Mouse (Mus musculus) CH12.LX (cell line): Measurements from ENCODE around the gene Uspl1. TPM values are rescaled to one million over a fixed set of nuclear protein-coding genes. Genes with fewer than 3 reads are reported as not detected.

Source experiments
- DNase-seq: peaks from one replicate; pipeline ENCODE4 v3.0.0-alpha.2; 2013; ENCODE audit errors: extremely low read depth
- H3K27ac ChIP-seq: 2 replicates; pipeline ENCODE4 v1.5.1; 2012; ENCODE audit warnings: low read depth, mild to moderate bottlenecking, control low read depth, moderate library complexity; ENCODE audit not compliant: insufficient read depth
- H3K27me3 ChIP-seq: replicated peaks from 2 replicates; pipeline ENCODE3; 2012; ENCODE audit warnings: inconsistent platforms
- H3K36me3 ChIP-seq, 2 experiments: replicated peaks in 1 of 2; 2 replicates each; pipeline versions ENCODE3 to v1.6.1; 2012; ENCODE audit warnings: inconsistent platforms in 1 of 2, low read length in 1 of 2, mild to moderate bottlenecking in 1 of 2, mixed read lengths in 1 of 2, moderate library complexity in 1 of 2; ENCODE audit not compliant: control insufficient read depth in 1 of 2, insufficient read depth in 1 of 2
- H3K4me1 ChIP-seq, 2 experiments: 2 replicates each; pipeline ENCODE4 v1.6.1; 2012; ENCODE audit warnings: inconsistent platforms in 1 of 2, moderate library complexity in 1 of 2; ENCODE audit not compliant: insufficient read depth in 2 of 2, control insufficient read depth in 1 of 2
- H3K4me2 ChIP-seq: 2 replicates; pipeline ENCODE4 v1.6.1; 2012; ENCODE audit warnings: low read depth, mild to moderate bottlenecking, control low read depth; ENCODE audit not compliant: poor library complexity, insufficient read depth, severe bottlenecking
- H3K4me3 ChIP-seq, 3 experiments: fragments of 150-350 bp in 1 of 3; sonication (generic) in 1 of 3; replicated peaks in 1 of 3; 2 replicates each; pipeline versions ENCODE3 to v1.5.1; 2011 to 2012; ENCODE audit warnings: low read depth in 2 of 3, low read length in 2 of 3, mild to moderate bottlenecking in 2 of 3, moderate library complexity in 2 of 3, control low read depth in 1 of 3, improper control_type of control experiment in 1 of 3, inconsistent platforms in 1 of 3, mixed read lengths in 1 of 3; ENCODE audit not compliant: poor library complexity in 1 of 3
- H3K79me2 ChIP-seq: replicated peaks from 2 replicates; pipeline ENCODE4 v1.6.1; 2012; ENCODE audit warnings: mild to moderate bottlenecking, moderate library complexity; ENCODE audit not compliant: control insufficient read depth, poor library complexity, insufficient read depth, severe bottlenecking; ENCODE audit errors: extremely low read depth
- H3K9ac ChIP-seq: 2 replicates; pipeline ENCODE4 v1.6.1; 2012; ENCODE audit warnings: low read depth, mild to moderate bottlenecking, control low read depth, moderate library complexity; ENCODE audit not compliant: insufficient read depth
- H3K9me3 ChIP-seq: replicated peaks from 2 replicates; pipeline ENCODE3; 2012; ENCODE audit warnings: low read length, inconsistent platforms, mixed read lengths
- BHLHE40 ChIP-seq: IDR thresholded peaks from 2 replicates; pipeline ENCODE4 v1.6.1; 2011; ENCODE audit warnings: mild to moderate bottlenecking, low read depth, low read length, improper control_type of control experiment
- CHD1 ChIP-seq: IDR thresholded peaks from 2 replicates; pipeline ENCODE4 v1.6.1; 2012; ENCODE audit warnings: low read depth, low read length, improper control_type of control experiment, inconsistent platforms
- CHD2 ChIP-seq: IDR thresholded peaks from 2 replicates; pipeline ENCODE4 v1.6.1; 2011; ENCODE audit warnings: low read length, improper control_type of control experiment
- CTCF ChIP-seq, 2 experiments: IDR thresholded peaks in 1 of 2; conservative IDR thresholded peaks in 1 of 2; 2 replicates each; pipeline ENCODE4 v1.5.1; 2011 to 2012; ENCODE audit warnings: low read depth in 2 of 2, low read length in 2 of 2, improper control_type of control experiment in 1 of 2, inconsistent platforms in 1 of 2, mild to moderate bottlenecking in 1 of 2, moderate library complexity in 1 of 2
- E2F4 ChIP-seq: IDR thresholded peaks from 2 replicates; pipeline ENCODE4 v1.6.1; 2011; ENCODE audit warnings: low read depth, low read length, improper control_type of control experiment; ENCODE audit not compliant: insufficient replicate concordance
- EP300 ChIP-seq: IDR thresholded peaks from 2 replicates; pipeline ENCODE4 v1.6.1; 2011; ENCODE audit warnings: low read length, improper control_type of control experiment
- GABPA ChIP-seq: IDR thresholded peaks from 2 replicates; pipeline ENCODE4 v1.6.1; 2012; ENCODE audit warnings: low read depth, low read length, improper control_type of control experiment, inconsistent platforms; ENCODE audit not compliant: insufficient replicate concordance
- JUN ChIP-seq: IDR thresholded peaks from 2 replicates; pipeline ENCODE4 v1.6.1; 2011; ENCODE audit warnings: low read depth, mild to moderate bottlenecking, low read length, improper control_type of control experiment, moderate library complexity; ENCODE audit not compliant: insufficient read depth
- MAFK ChIP-seq: IDR thresholded peaks from 2 replicates; pipeline ENCODE4 v1.6.1; 2011; ENCODE audit warnings: low read length, improper control_type of control experiment; ENCODE audit not compliant: insufficient replicate concordance
- MAX ChIP-seq: IDR thresholded peaks from 2 replicates; pipeline ENCODE4 v1.6.1; 2011; ENCODE audit warnings: low read length, improper control_type of control experiment
- MAZ ChIP-seq: IDR thresholded peaks from 2 replicates; pipeline ENCODE4 v1.6.1; 2012; ENCODE audit warnings: low read depth, mild to moderate bottlenecking, inconsistent platforms, low read length, improper control_type of control experiment, moderate library complexity
- MEF2A ChIP-seq: IDR thresholded peaks from 2 replicates; pipeline ENCODE4 v1.6.1; 2014; ENCODE audit warnings: low read depth, mild to moderate bottlenecking, inconsistent platforms, low read length, improper control_type of control experiment, borderline replicate concordance
- MXI1 ChIP-seq: IDR thresholded peaks from 2 replicates; pipeline ENCODE4 v1.6.1; 2011; ENCODE audit warnings: mild to moderate bottlenecking, low read depth, low read length, improper control_type of control experiment
- PAX5 ChIP-seq: IDR thresholded peaks from 2 replicates; pipeline ENCODE4 v1.6.1; 2012; ENCODE audit warnings: low read length, inconsistent platforms, mixed read lengths
- RAD21 ChIP-seq: IDR thresholded peaks from 2 replicates; pipeline ENCODE4 v1.6.1; 2011; ENCODE audit warnings: low read depth, mild to moderate bottlenecking, low read length, improper control_type of control experiment, moderate library complexity
- RCOR1 ChIP-seq: conservative IDR thresholded peaks from 2 replicates; pipeline ENCODE4 v1.6.1; 2012; ENCODE audit warnings: low read depth, mild to moderate bottlenecking, inconsistent platforms, low read length, improper control_type of control experiment
- SMC3 ChIP-seq: IDR thresholded peaks from 2 replicates; pipeline ENCODE4 v1.6.1; 2011; ENCODE audit warnings: low read depth, low read length, improper control_type of control experiment
- TBP ChIP-seq: conservative IDR thresholded peaks from 2 replicates; pipeline ENCODE4 v1.6.1; 2011; ENCODE audit warnings: low read depth, low read length, improper control_type of control experiment
- USF2 ChIP-seq: conservative IDR thresholded peaks from 2 replicates; pipeline ENCODE4 v1.6.1; 2011; ENCODE audit warnings: low read depth, low read length, improper control_type of control experiment
- ZKSCAN1 ChIP-seq: IDR thresholded peaks from 2 replicates; pipeline ENCODE4 v1.6.1; 2012; ENCODE audit warnings: low read depth, inconsistent platforms, low read length, improper control_type of control experiment, borderline replicate concordance
- ZNF384 ChIP-seq: IDR thresholded peaks from 2 replicates; pipeline ENCODE4 v1.6.1; 2012; ENCODE audit warnings: low read depth, low read length, improper control_type of control experiment, inconsistent platforms
- dilution Hi-C: fragments of 300-500 bp; cut with MboI; formaldehyde crosslinking; loops from 2 replicates; pipeline ENCODE4 v1.14.3; 2020; ENCODE audit warnings: low sequenced_read_pairs; ENCODE audit not compliant: extremely low pct_unique_long_range_greater_than_20kb, extremely low pct_ligation_motif_present
- in situ Hi-C: fragments of 300-500 bp; cut with MboI; formaldehyde crosslinking; loops from 3 replicates; pipeline ENCODE4 v1.14.3; 2019; ENCODE audit warnings: low sequenced_read_pairs, low pct_ligation_motif_present, low pct_unique_long_range_greater_than_20kb, mixed read lengths
- polyA plus RNA-seq: library from polyadenylated mRNA; unstranded; fragments of >175 nt; gene quantifications from 2 replicates; pipeline ENCODE4 v1.2.1, GENCODE M21; 2012; ENCODE audit warnings: low read depth; ENCODE audit not compliant: insufficient read length
- total RNA-seq, 2 experiments: library from RNA; depleted of rRNA; stranded (reverse); fragments of 300-350 nt in 1 of 2; fragments of >200 nt in 1 of 2; gene quantifications; 2 replicates each; pipeline ENCODE4 v1.2.3; 2012 to 2014

The Uspl1 gene
- total and polyA plus RNA-seq, 3 experiments: 37.9 to 41.6 (median 40.2) TPM

DNA sequence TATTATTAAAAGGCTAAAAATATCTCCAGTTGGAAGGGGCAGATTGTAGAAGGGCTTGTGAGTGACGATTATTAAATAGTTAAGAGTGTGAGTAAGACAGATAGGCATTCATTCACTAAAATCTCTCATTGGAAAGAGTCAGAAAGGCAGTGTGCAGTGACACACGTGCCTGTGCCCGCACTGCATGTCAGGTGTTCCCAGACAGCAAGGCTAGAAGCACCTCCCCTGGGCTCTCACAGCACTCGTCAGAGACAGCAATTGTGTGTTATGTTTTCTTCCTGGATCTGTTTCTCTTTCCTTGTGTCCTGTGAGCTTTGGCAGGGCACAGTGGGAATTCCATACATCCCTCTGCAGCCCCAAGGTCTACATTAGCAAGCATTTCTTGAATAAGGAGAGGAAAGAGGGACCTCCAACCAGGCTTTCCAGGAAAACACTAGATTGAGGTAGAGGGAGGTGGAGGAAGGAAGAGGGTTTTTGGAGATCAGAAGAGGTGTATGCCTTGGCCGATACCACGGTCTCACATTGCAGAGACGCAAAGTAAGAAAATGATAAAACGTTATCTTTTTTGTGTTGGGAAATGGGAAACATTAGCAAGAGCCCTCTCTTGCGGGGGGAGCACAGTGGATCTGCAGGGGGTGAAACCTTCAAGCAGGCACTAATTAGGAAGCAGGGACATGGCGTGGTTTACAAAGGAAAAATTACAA, 49.2 kb upstream of the Uspl1 start:
- in situ Hi-C loops: no loop called here
- no peaks in the 10 kb centered on the region for H3K79me2 ChIP-seq
- DNase-seq: no peak
- no peaks in the 10 kb centered on the region for H3K9me3 ChIP-seq
- no peak overlapping the region for H3K4me2 ChIP-seq
- no peaks in the 10 kb centered on the region for H3K36me3 ChIP-seq
- no peaks in the 10 kb centered on the region for H3K27me3 ChIP-seq
- no peak overlapping the region for H3K4me3 ChIP-seq
- no peak overlapping the region for H3K27ac ChIP-seq
- no peak overlapping the region for H3K9ac ChIP-seq
- H3K4me1 ChIP-seq: no peaks in the 10 kb centered on the region; a peak in 1 of 4 replicates
- dilution Hi-C loops: no loop called here
- TF ChIP-seq BHLHE40 (no peak), MXI1 (no peak), E2F4 (no peak), GABPA (no peak), SMC3 (no peak), MAX (no peak), ZKSCAN1 (no peak), RCOR1 (no peak), MAFK (no peak), CHD1 (no peak), ZNF384 (no peak), TBP (no peak), USF2 (no peak), CTCF (conservative IDR thresholded peaks at IDR 0.05 in 1 of 2, IDR thresholded peaks at IDR 0.05 in 1 of 2; ENCODE audit: low read depth in 2 of 2, low read length in 2 of 2) (no peak)

DNA sequence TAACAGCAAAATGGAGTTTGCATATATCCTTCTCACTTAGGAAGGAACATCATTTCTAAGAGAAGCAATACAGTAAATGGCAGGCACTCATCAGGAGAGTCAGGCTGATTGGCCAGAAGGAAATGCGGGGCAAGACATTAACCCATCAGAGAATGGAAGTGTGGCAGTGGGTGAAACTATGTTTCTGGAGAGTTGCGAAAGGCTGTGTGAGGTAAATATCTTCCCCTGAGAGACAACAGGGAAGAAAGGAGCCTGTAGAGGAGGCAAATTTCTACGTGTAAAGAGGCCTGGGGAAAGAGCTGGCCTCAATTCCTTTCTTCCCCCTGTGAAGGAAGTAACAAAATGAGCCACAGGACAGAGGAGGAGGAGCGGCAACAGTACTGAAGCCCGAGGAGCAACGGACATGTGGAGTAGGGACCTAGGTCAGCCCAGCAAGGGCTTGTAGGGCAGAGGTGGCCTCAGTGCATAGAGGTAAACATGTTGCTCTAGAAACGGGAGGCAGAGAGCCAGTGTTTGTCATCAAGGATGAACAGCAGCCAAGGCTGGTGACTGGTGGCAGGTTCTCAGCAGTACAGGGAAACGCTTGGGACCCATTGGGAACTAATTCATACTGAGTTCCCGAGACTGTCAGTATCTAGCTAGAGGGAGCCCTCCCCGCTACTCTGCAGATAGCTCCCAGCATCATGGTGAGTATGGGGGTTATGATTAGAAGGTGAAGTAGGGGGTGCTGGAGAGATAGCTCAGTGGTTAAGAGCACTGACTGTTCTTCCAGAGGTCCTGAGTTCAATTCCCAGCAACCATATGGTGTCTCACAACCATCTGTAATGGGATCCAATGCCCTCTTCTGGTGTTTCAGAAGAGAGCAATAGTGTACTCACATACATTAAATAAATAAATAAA, 48.4 kb upstream of the Uspl1 start:
- dilution Hi-C loops: no loop called here
- no peak for TF ChIP-seq MAZ
- TF ChIP-seq CHD1: no peak
- no peak for TF ChIP-seq ZNF384
- TF ChIP-seq MEF2A: no peak
- no peak for TF ChIP-seq EP300
- no peak for TF ChIP-seq CHD2
- no peak for TF ChIP-seq TBP
- TF ChIP-seq PAX5: no peak
- no peak for TF ChIP-seq MAFK
- TF ChIP-seq JUN: no peak
- TF ChIP-seq USF2: no peak
- no peak for TF ChIP-seq GABPA
- no peak for TF ChIP-seq RAD21
- TF ChIP-seq, all 38 proteins: peak for 0
- H3K9ac ChIP-seq: no peak overlapping the region
- H3K27ac ChIP-seq: no peak overlapping the region
- H3K79me2 ChIP-seq: no peaks in the 10 kb centered on the region
- H3K4me2 ChIP-seq: no peak overlapping the region
- H3K27me3 ChIP-seq: no peaks in the 10 kb centered on the region
- H3K4me3 ChIP-seq: no peak overlapping the region
- DNase-seq: no peak
- H3K9me3 ChIP-seq: no peaks in the 10 kb centered on the region
- peaks cover 0 to 4% of the 10 kb centered on the region in 2 experiments; a peak in 3 of 4 replicates for H3K4me1 ChIP-seq
- no peaks in the 10 kb centered on the region for H3K36me3 ChIP-seq
- in situ Hi-C loops: no loop called here
